8 mouse cellular contexts compared by ENCODE assay signal in genomic region chrX:152341496-152341895, GRCm38 (mm10). TPM values are rescaled to one million over a fixed set of nuclear protein-coding genes. Genes with fewer than 3 reads are reported as not detected.
DNase-seq lines count a peak whose midpoint lies in the region; ATAC-seq lines count a peak whose summit lies in the region.

No protein-coding gene starts in this region.

- ATAC-seq in lung, embryonic 15.5 days (ENCODE audit: borderline replicate concordance, extremely low read depth, low FRiP score, low TSS enrichment) = no peak
- ATAC-seq in forebrain, embryonic 15.5 days (replicated peaks) = no peak
- no peak for ATAC-seq in liver, embryonic 12.5 days

- peak; percentile 19 for DNase-seq in adrenal gland, postnatal 14 days
- no peak for DNase-seq in adrenal gland, postnatal 25 days
- DNase-seq in lung, postnatal 36 days = no peak
- no peak for DNase-seq in urinary bladder, postnatal 14 days (ENCODE audit: low spot score)
- DNase-seq in gastrocnemius, postnatal 25 days = no peak

- peak overlapping the region; percentile 50 for H3K4me2 ChIP-seq in lung, embryonic 15.5 days
- peak overlapping the region; percentile 55 for H3K4me2 ChIP-seq in forebrain, embryonic 15.5 days (replicated peaks)
- H3K4me2 ChIP-seq in liver, embryonic 12.5 days = peak overlapping the region; percentile 86

- H3K9ac ChIP-seq in lung, embryonic 15.5 days = peak overlapping the region; percentile 52
- H3K9ac ChIP-seq in forebrain, embryonic 15.5 days (replicated peaks) = peak overlapping the region; percentile 69
- peak overlapping the region; percentile 80 for H3K9ac ChIP-seq in liver, embryonic 12.5 days

- peaks cover 6% of the 10 kb centered on the region; the same call in 1 of the 2 replicates for H3K4me1 ChIP-seq in lung, embryonic 15.5 days
- H3K4me1 ChIP-seq in forebrain, embryonic 15.5 days = peaks cover 25% of the 10 kb centered on the region
- H3K4me1 ChIP-seq in liver, embryonic 12.5 days = peaks cover 19% of the 10 kb centered on the region

- peak overlapping the region; percentile 88 for H3K27ac ChIP-seq in lung, embryonic 15.5 days
- peak overlapping the region; percentile 86 for H3K27ac ChIP-seq in forebrain, embryonic 15.5 days (replicated peaks)
- H3K27ac ChIP-seq in liver, embryonic 12.5 days = peak overlapping the region; percentile 69; the same call in 1 of the 2 replicates

- 28% methylated on average over 11 of the region's 11 CpGs for WGBS in lung, embryonic 15.5 days
- WGBS in forebrain, embryonic 15.5 days = 28% methylated on average over 11 of the region's 11 CpGs
- 40% methylated on average over 11 of the region's 11 CpGs for WGBS in liver, embryonic 12.5 days (ENCODE audit: insufficient replicate concordance)

- H3K36me3 ChIP-seq in lung, embryonic 15.5 days = 0 out of 2 replicates have a peak, but pooled peaks cover 6% of the 10 kb centered on the region
- H3K36me3 ChIP-seq in forebrain, embryonic 15.5 days = peaks cover 9% of the 10 kb centered on the region; the same call in 1 of the 2 replicates
- peaks cover 15% of the 10 kb centered on the region for H3K36me3 ChIP-seq in liver, embryonic 12.5 days

- H3K27me3 ChIP-seq in lung, embryonic 15.5 days = peaks cover 59% of the 10 kb centered on the region
- 0 out of 2 replicates have a peak, but pooled peaks cover 5% of the 10 kb centered on the region for H3K27me3 ChIP-seq in forebrain, embryonic 15.5 days
- H3K27me3 ChIP-seq in liver, embryonic 12.5 days (replicated peaks) = peaks cover 60% of the 10 kb centered on the region

- no peaks in the 10 kb centered on the region for H3K9me3 ChIP-seq in lung, embryonic 15.5 days
- no peaks in the 10 kb centered on the region for H3K9me3 ChIP-seq in forebrain, embryonic 15.5 days
- no peaks in the 10 kb centered on the region for H3K9me3 ChIP-seq in liver, embryonic 12.5 days (replicated peaks)

- H3K4me3 ChIP-seq in lung, embryonic 15.5 days = peak overlapping the region; percentile 62
- H3K4me3 ChIP-seq in forebrain, embryonic 15.5 days = peak overlapping the region; percentile 67
- H3K4me3 ChIP-seq in liver, embryonic 12.5 days = peak overlapping the region; percentile 65

RNA-seq across cellular contexts. Expression of gene Tspyl2, which starts 0.7 kb away (rescaled TPM):
- 29.5 and 32.1 TPM in 2 replicates for total RNA-seq in adrenal gland, postnatal 14 days (2021)
- 51.6 and 55.0 TPM in 2 replicates for total RNA-seq in adrenal gland, postnatal 25 days (2021)
- polyA plus RNA-seq in lung, embryonic 15.5 days (2015; fragmentation: Nextera tagmentation; extraction: Ambion mirVana) = 26.1 and 30.7 TPM in 2 replicates
- 48.8 and 49.4 TPM in 2 replicates for polyA plus RNA-seq in forebrain, embryonic 15.5 days (2015; fragmentation: Nextera tagmentation; extraction: Ambion mirVana)
- polyA plus RNA-seq in liver, embryonic 12.5 days (2016; fragmentation: Nextera tagmentation; extraction: Ambion mirVana) = 10.7 and 11.6 TPM in 2 replicates
- total RNA-seq in gastrocnemius, postnatal 25 days (2021) = 1 to 10 TPM; 8.2 to 9.3 TPM

RNA-seq across cellular contexts. Expression of gene Kantr, which starts 14.2 kb away (rescaled TPM):
- 7.8 and 8.1 TPM in 2 replicates for total RNA-seq in adrenal gland, postnatal 14 days (2021)
- total RNA-seq in adrenal gland, postnatal 25 days (2021) = 9.5 and 13.4 TPM in 2 replicates
- polyA plus RNA-seq in lung, embryonic 15.5 days (2015; fragmentation: Nextera tagmentation; extraction: Ambion mirVana) = 11.0 and 12.0 TPM in 2 replicates
- polyA plus RNA-seq in forebrain, embryonic 15.5 days (2015; fragmentation: Nextera tagmentation; extraction: Ambion mirVana) = 25.7 and 27.9 TPM in 2 replicates
- 4.5 and 5.3 TPM in 2 replicates for polyA plus RNA-seq in liver, embryonic 12.5 days (2016; fragmentation: Nextera tagmentation; extraction: Ambion mirVana)
- 1 to 10 TPM in 1 of 2 experiments, under 1 TPM in 1; 0.72 to 1.3 TPM for total RNA-seq in gastrocnemius, postnatal 25 days (2021)

RNA-seq across cellular contexts. Expression of gene Gpr173, which starts 27.0 kb away (rescaled TPM):
- total RNA-seq in adrenal gland, postnatal 14 days (2021) = 2.7 and 3.1 TPM in 2 replicates
- 2.2 and 2.8 TPM in 2 replicates for total RNA-seq in adrenal gland, postnatal 25 days (2021)
- 3.1 and 3.3 TPM in 2 replicates for polyA plus RNA-seq in lung, embryonic 15.5 days (2015; fragmentation: Nextera tagmentation; extraction: Ambion mirVana)
- 9.2 and 10.4 TPM in 2 replicates for polyA plus RNA-seq in forebrain, embryonic 15.5 days (2015; fragmentation: Nextera tagmentation; extraction: Ambion mirVana)
- polyA plus RNA-seq in liver, embryonic 12.5 days (2016; fragmentation: Nextera tagmentation; extraction: Ambion mirVana) = 0.29 and 0.42 TPM in 2 replicates
- 1 to 10 TPM in 1 of 2 experiments, under 1 TPM in 1; 0.41 to 1.2 TPM for total RNA-seq in gastrocnemius, postnatal 25 days (2021)
